Mouse (Mus musculus): ENCODE results near the gene Slc39a11. TPM values are rescaled to one million over a fixed set of nuclear protein-coding genes. Genes with fewer than 3 reads are reported as not detected.

Slc39a11 gene
- total RNA-seq (2021), result 1 to 10 TPM; 2.9 to 3.7 TPM
- long read RNA-seq, experiment 1, partial matches to known transcripts, result 1 of 7 reads
- long read RNA-seq, experiment 1, other reads (novel, unspliced or antisense), result 5 of 7 reads
- long read RNA-seq, experiment 2, partial matches to known transcripts, result 0 of 7 reads
- long read RNA-seq, experiment 2, other reads (novel, unspliced or antisense), result 3 of 7 reads

DNA sequence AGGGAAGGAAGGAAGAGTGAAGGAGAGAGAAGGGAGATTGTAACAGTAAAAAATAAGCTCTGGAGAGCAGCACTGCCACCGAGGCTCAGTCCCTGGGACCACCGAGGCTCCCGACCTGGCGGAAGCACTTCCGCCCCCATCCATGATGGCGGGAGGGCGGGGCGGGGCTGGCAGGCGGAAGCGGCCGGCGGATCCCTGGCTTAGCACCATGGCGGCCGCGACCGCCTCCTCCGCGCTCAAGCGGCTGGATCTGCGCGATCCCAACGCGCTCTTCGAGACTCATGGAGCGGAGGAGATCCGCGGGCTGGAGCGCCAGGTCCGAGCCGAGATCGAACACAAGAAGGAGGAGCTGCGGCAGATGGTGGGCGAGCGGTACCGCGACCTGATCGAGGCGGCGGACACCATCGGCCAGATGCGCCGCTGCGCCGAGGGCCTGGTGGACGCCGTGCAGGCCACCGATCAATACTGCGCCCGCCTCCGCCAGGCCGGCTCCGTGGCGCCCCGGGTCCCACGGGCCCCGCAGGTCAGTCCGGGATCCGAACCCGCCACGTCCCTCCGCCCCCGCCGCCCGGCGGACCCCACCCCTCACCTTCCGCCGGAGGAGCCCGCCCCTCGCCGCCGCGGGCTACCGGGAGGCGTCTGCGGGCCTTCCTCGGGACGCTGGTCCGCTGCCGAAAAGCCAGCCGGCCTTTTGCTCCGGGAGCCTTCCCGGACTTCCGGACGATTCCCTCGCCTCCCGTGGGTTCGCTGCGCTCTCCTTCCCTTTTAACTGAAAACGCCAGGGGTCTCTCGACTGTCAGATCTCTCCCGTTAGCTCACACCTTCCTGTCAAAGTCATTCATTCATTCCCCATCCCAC lies at the start of gene Slc39a11:
Slc39a11 (minus strand) TSS at position 727 of the 858 bp plus-strand sequence.
- DNase-seq, result peak; percentile 78 to 81
- intact Hi-C loops (cut with DNase I), result loop anchor here (1.0 to 2.0 kb wide), 3 partner anchors 33 to 162 kb away; no protein-coding TSS in a partner anchor

DNA sequence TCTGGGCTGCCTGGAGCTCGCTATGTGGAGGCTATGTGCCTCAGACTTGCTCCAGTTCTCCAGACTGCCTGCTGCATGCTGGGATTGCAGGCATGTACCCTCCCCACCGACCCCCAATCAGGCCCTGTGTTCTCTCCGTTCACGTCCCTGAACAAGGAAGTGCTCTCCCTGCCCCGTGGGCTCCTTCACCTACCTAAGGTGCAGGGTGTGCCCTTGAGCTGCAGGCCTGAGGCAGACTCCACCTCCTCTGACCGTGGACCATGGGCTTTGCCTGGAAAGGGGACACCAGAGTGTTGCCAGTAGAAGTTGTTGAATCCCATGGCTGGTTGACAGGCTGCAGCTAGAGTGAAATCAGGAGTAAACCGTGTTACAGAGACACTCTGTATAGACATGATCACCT lies 49.8 kb upstream of the Slc39a11 start:
- intact Hi-C loops (cut with DNase I), result loop anchor here (10.0 kb wide), 1 partner anchor 935 kb away; no protein-coding TSS in a partner anchor
- no peak for DNase-seq

DNA sequence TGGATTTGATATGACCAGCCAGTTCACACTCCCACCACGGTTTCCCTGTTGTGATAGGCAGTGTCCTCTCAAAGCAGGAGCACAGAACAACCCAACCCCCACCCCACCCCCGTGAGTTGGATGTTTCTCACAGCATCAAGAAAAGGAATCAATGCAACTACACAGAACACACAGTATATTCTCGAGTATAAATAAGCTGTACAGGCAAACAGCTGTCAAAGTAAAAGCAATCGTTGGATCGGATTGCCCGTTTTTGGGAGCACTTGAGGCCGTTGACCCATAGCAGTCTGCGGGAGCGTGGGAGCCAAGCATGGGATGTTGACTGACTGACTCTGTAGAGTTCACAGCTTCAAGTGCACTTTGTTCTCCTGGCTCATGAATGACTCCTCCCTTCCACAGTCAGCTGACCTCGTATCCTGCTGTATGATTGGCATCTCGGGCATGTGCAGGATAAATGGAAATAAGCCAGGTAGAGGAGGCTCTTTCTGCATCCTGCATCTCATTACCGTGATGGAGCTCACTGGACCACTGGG lies 48.2 kb upstream of the Slc39a11 start:
- peak in 1 of 2 experiments; percentile 25 for DNase-seq

DNA sequence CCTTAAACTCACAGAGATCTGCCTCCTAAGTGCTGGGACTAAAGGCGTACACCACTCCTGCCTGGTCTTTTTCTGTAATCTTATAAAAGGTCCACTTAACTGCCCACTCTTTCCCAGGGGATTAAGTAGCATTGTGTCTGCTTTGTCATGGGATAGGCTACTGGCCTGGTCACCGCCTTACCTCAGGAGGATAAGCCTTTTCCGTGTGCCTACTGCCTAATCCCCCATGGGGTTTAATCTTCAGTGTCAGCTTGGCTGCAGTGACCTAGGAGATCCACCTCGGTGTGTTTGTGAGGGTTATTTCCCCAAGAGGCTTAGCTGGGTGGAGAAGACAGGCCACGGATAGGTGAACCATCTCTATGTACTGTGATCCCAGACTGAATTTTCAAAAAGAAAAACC lies 47.7 kb upstream of the Slc39a11 start:
- intact Hi-C loops (cut with DNase I), result no loop called here
- no peak for DNase-seq

More for the DNA sequence above, 48.2 kb upstream of the Slc39a11 start:
- intact Hi-C loops (cut with DNase I), result no loop called here

GRCm38 (mm10) chr11:113691851-113692250 lies 42.0 kb upstream of the Slc39a11 start:
- intact Hi-C loops (cut with DNase I), result no loop called here

GRCm38 (mm10) chr11:113691318-113691717 lies 41.4 kb upstream of the Slc39a11 start:
- intact Hi-C loops (cut with DNase I), result no loop called here
- no peak for DNase-seq

More at GRCm38 (mm10) chr11:113691851-113692250, 42.0 kb upstream of the Slc39a11 start:
- DNase-seq, result no peak

- intact Hi-C loops (cut with DNase I), result no loop called here
- DNase-seq, result no peak
Measured at GRCm38 (mm10) chr11:113690506-113690905, 40.6 kb upstream of the Slc39a11 start.

GRCm38 (mm10) chr11:113687031-113687430 lies 37.2 kb upstream of the Slc39a11 start:
- intact Hi-C loops (cut with DNase I), result no loop called here
- no peak for DNase-seq

DNA sequence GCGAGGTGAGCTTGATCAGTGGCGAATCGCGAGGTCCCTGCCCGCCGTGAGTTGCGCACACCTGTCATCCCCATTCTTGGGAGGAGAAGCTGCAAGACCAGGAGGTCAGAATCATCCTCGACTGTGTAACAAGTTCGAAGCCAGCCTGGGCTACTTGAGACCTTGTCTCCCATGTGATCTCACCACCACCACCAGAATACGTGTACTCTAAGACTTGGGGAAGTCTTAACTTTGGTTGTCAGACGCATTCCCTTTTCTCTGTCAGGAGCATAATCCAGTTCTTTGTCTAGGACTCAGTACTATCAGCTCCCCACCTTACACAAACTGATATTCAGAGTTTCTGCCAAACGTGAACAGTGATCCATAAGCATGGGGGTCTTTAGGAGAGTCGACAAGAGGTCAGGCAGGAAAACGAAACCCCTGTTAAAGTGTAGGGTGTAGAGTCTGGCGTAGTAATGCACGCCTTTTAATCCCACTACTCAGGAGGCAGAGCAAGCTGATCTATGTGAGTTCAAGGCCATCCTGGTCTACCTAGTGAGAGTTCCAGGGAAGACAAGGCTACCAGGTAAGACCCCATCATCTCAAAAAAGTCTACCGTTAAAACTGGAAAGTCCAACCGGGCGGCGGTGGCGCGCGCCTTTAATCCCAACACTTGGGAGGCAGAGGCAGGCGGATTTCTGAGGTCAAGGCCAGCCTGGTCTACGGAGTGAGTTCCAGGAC lies 35.0 kb upstream of the Slc39a11 start:
- intact Hi-C loops (cut with DNase I), result no loop called here
- DNase-seq, result no peak

- DNase-seq, result peak; percentile 97
- intact Hi-C loops (cut with DNase I), result loop anchor here (2.0 kb wide), 1 partner anchor 33 kb away; the partner anchor contains the start of gene Slc39a11
Measured at GRCm38 (mm10) chr11:113683957-113684706, 34.3 kb upstream of the Slc39a11 start, which contains the start of the genes Fam104a and D11Wsu47e. Gene Fam104a (minus strand): TSS chr11:113684155. Gene D11Wsu47e (plus strand): TSS chr11:113684412.

DNA sequence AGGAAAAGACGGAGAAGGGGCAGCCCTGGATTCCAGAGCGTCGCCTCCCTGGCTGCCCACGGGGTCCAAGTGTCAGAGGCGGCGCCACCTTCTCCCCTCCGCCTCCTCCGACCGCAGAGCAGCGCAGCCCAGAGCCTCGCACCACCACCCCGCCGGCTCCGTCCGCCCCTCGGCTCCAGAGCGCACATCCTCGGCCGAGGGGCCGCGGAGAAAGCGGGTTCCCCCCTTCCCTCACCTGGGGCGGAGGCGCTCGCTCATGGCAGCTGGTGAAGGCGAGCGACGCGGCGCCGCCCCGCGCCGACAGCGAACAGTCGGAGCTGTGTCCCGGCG lies 33.7 kb upstream of the Slc39a11 start:
- intact Hi-C loops (cut with DNase I), result loop anchor here (2.0 kb wide), 1 partner anchor 33 kb away; the partner anchor contains the start of gene Slc39a11
- no peak for DNase-seq

DNA sequence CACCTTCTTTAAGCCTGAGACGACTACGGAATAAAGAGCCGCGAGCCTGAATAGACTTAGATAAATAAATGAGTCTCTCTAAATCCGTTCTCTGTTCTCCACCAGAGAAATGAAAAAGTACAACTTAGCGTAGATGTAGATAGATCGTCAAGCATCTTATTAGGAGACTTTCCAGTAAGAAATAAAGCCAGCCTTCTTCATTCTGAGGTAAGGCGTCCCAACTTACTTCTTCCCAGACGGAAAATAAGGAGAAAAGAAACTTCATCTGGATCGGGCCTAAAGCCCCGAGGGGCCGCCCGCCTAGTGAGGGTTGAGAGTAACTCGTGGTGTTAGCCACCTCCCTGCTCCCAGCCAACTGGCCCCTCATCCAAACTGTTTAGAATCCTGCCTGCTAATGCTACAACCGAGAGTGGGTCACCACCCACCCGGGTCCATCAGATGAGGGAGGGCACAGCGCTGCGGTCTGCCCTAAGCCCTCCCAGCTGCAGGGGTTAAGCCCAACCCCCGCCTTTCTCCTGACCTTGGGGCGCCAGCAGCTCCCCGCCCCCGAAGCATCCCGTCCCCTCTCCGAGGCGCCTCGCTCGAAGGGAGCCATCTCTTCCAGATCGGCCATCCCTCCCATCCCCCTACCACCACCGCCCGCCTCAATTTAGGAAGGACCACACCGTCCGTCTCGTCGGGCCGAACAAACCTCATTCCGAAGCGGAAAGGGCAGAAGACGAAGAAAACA lies 33.2 kb upstream of the Slc39a11 start:
- peak; percentile 53 to 59 for DNase-seq
- intact Hi-C loops (cut with DNase I), result loop anchor here (2.0 kb wide), 1 partner anchor 32 kb away; the partner anchor contains the start of gene Slc39a11

DNA sequence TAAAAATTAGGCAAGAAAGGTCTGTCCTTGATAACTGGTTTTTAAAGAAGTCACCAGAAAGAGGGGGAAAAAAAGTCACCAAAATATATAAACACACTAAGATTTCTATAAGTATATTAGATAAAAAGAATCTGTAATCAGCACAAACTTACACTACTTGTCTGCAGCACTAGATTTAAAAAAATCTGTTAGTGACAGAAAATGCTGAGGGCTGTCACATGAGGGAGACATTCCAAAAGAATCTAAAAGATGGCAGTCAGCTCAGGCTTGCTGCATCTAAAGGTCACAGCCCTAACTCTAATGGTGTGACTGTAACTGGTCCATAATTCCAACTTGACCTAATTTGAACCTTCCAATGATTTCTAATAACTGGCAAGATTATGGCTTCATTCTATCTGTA lies 32.1 kb upstream of the Slc39a11 start:
- DNase-seq, result no peak
- intact Hi-C loops (cut with DNase I), result loop anchor here (2.0 kb wide), 1 partner anchor 31 kb away; the partner anchor contains the start of gene Slc39a11

- no peak for DNase-seq
- intact Hi-C loops (cut with DNase I), result no loop called here
Measured at GRCm38 (mm10) chr11:113680954-113681353, 31.1 kb upstream of the Slc39a11 start.

GRCm38 (mm10) chr11:113678373-113678772 lies 28.5 kb upstream of the Slc39a11 start:
- DNase-seq, result no peak

DNA sequence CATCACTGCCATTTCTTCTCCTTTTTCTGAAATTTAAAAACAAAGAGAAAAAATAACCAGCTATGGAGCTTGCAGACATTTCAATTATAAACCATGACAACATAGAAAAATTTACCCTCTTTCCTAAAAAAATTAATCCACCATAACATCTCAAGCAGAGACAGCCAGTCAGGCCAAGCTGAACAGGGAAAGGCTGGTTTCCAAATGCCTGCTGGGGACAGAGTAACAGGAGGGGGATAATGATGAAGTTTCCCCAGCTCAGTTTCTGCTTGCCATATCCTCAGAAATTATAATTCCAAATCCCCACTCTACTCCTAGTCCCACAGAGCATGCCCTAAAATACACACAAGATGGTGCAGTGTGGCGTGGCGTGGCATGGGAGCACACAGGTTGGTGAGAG lies 27.5 kb upstream of the Slc39a11 start:
- intact Hi-C loops (cut with DNase I), result no loop called here
- DNase-seq, result no peak

More at GRCm38 (mm10) chr11:113678373-113678772, 28.5 kb upstream of the Slc39a11 start:
- intact Hi-C loops (cut with DNase I), result no loop called here

- intact Hi-C loops (cut with DNase I), result no loop called here
- DNase-seq, result no peak
Measured at GRCm38 (mm10) chr11:113676847-113677246, 27.0 kb upstream of the Slc39a11 start.

- intact Hi-C loops (cut with DNase I), result no loop called here
- no peak for DNase-seq
Measured at GRCm38 (mm10) chr11:113674595-113674994, 24.7 kb upstream of the Slc39a11 start.

DNA sequence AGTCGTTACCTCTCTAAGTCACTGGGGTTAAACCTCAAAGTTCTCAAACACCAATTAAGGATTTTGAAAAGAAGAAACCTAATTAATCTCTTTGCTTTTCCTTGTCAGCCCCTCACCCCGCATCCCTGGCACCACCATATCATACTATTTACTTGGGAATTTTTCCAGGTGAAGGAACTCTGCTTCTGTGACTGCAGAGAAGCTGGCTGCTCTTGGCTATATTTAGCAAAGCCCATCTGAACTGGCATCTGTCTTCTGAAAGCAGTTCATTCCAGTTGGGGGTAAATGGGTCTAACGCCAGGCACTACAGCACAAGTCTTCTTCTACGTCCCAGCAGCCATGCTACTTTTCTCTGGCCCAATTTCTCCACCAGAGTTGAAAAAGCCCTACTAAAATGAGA lies 23.7 kb upstream of the Slc39a11 start:
- intact Hi-C loops (cut with DNase I), result no loop called here
- peak in 1 of 2 experiments; percentile 18 for DNase-seq

Data from heart, postnatal 14 days (tissue).